Mouse (Mus musculus) urinary bladder, postnatal 10 days (tissue): ENCODE results near the gene Zfp185.
A peak's percentile ranks its signal among the peaks of the same experiment; 100 is the strongest.

Experiments used
- DNase-seq: peaks from one replicate; pipeline ENCODE4 v3.0.0; 2022; ENCODE audit warnings: low spot score

Gene Zfp185

DNA sequence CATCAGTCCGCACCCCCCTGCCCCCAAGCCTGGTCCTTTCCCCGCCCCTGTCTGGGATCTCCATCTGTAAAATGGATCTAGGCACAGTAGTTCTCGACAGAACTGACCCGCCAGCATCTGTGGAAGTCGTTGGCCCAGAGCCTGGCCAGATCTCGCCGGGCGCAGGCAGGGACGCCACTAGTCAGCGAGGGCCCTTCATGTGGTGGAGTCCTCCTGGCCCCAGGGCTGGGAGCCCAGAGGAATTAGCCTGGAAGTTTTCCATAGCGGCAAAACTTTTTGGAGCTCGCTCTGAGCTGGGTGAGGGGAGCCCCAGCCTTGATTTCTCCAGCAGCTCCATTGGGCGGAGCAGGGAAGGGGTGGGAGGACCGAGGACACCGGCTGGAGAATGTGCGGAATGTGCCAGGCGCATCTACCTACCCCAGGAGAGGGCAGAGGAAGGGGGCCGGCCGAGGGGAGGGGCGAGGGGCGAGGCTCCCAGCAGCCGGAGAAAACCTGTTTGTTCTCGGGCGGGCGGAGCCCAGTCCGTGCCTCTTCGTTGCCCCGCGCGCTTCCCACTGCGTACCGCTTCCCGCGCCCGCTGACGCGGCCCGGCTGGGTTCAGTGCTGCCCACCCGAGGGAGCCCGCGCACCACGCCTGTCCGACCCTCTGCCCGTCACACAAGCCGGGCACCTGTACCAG, at the start of gene Zfp185:
Gene Zfp185, plus strand, starts transcription at position 499 of the 679 bp plus-strand sequence.
- DNase-seq: no peak

DNA sequence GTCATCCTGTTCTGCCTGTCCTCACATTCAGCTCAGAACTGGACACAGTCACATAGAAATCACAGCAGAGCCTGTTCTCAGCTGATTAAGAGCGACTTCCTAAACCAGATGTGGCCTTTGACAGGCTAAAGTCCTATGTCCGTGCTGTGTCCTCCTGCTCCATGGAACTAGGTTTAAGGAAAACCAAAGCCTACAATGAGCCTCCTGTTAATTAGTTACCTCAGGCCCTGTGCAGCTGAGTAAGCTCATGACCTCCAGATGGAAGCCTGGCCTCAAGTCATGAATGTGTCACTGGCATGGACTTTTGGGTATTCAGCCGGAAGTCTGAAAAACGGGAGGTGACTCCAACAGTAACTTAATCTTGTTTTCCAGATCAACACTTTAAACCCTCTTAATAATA, 33.7 kb upstream of the Zfp185 start:
- no peak for DNase-seq

DNA sequence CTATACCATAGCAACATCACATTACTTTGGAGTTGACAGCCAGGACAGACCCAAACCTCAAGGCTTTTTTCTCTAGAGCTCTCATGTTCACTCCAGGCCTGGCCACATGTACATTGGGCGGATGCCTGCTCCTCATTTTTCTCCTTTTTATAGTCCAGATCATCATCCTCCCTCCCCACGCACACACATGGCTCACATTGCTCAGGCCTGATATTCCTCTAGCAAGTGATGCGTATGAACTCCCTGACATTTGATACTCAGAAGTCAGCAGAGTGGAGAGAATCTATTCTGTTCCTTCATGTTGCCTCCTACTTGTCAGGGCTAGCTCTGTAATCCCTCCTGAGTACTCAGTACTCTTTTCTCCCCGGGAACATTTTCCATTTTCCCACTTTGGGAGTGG, 30.7 kb upstream of the Zfp185 start:
- DNase-seq: no peak

DNA sequence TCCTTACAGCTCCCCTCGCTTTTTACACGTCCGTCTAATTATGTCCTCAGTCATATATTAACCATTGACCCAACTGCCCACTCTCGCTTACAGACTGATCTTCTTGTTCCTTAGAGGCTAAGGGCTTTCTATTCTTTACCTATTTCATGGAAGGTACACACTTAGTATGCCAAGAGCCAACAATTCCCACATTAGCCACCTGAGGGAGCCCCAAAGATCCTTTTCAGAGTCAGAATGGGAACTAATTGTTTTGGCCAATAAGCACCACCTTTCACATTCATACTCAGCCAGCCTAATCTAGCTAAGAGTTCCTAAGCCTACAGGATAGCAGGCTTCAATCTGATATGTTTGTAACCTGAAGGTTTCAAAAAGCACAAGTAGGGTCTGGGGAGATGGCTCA, 26.7 kb upstream of the Zfp185 start:
- DNase-seq: no peak

DNA sequence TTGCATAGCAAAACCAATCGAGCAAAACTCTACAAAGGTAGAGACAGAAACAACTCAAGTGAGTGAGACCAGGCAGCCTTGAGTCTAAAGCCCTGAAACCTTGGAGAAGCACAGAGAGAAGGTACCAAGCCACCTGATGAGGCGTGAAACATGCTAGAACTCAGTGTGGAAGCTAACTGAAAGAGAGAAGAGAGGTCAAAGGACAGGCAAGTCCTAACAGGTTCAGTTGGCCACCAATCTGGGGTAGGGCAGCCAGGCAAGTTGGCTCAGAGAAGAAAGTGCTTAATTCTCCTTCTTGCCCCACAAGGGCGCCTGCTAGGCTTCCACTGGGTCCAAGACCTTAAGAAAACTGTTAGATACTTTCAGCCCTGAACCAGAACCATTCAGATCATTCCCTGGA, 25.6 kb upstream of the Zfp185 start:
- no peak for DNase-seq

DNA sequence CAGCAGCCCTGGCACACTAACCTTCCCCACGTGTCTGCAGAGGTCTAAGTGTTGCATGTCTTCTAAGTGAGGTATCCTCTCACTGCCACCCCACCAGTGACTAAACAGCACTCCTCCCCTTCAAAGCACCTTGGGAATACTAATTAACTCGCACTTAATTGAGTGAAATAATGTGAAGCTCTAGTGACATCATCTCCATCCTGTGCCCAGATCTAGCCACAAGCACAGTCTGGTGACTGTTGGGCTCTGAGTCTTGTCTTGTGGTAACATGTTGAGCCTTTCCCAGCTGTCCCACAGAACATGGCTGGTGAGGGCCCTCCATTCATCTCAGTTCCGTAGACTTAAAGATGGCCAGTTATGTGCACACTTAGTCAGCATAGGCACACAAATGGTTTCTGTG, 24.4 kb upstream of the Zfp185 start:
- DNase-seq: no peak

DNA sequence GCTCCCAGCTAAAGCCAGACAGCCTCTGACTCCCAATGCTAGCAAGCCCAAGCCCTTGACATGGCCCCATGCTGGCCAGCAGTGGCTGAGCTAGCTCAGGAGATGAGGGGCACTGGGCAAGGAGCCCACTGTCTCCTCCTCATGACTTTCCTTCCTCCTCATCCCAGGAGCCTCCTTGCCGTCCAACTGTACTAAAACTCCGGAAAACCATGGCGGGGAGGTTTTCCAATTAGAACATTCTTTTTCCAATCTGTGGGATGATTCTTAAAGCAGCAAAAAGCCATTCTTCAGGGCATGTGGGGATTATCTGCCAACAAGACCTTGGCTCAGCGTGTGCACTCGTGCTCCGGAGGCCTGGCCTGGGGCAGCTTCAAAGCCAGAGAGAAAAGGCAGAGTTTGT, 4.3 kb upstream of the Zfp185 start:
- DNase-seq: no peak

DNA sequence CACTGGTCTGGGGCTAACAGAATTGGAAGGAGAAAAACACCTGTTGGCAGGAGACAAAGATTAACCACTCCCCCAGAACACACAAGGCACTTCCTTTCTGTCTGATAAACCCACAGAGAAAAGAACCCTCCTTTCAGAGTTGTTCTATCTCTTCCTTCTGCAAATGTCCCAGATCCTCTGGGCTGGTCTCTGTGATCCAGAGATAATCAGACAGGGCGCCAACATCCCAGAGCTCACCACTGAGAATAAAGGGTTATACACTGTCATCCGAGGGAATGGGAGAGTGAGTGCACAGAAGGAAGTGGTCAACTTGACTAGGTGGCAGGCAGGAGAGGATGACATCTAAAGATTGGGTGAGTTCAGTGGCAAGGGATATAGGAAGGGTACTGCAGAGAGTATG, 1.5 kb upstream of the Zfp185 start:
- no peak for DNase-seq

DNA sequence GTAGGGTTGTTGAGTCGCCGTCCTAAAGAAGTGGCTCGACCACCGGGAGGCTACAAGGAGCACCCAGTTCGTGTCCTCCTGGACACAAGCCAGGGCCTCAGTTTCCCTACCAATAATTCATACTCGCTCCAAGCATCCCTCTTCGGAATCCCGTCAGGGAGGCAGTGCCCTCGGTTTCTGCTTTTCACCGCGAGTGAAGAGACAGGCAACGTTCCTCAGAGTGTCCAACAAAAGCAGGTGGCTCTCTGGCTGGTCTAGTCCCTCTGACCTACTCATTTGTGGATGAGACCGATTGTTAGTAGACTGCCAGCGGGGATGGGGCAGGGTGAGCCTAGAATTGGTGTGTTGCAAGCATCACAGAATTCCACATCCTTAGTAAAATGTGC, 374 bp downstream of the Zfp185 start:
- DNase-seq: no peak

DNA sequence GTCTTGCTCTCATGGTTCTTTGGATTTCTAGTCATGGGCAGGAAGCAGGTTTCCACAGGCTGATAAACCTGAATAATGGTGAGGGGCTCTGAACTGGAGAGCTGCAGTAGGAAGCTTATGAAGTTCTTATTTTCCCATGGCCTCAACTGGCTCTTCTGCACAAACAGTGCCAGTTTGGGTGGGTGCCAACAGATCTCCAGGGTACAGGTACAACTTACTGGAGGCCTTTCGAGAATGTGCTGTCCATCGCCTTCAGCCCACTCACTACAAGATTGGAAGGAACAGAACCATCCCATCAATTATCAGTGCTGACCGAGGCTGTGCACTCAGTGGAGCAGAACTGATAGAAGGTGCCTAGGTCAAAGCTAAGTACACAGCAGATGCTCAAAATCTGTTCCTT, 1.3 kb downstream of the Zfp185 start:
- no peak for DNase-seq

DNA sequence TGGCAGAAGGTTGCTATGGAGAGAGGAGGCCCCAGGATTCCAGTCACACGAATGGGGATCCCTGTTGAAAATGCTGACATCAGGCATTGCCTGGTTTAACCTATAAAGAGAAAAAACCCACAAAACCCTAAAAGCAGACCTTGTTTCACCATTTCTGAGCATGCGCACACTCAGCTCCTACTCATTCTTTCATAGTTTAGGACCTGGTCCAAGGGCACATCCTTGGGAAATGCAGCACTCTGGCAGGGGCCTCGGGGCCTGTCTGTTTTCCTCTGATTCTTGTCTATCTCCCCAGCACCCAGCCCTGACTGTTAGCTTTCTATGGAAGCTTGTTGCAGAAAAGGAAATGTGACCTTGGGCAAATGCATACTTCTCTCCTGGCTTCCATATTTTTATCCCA, 3.4 kb downstream of the Zfp185 start:
- no peak for DNase-seq

DNA sequence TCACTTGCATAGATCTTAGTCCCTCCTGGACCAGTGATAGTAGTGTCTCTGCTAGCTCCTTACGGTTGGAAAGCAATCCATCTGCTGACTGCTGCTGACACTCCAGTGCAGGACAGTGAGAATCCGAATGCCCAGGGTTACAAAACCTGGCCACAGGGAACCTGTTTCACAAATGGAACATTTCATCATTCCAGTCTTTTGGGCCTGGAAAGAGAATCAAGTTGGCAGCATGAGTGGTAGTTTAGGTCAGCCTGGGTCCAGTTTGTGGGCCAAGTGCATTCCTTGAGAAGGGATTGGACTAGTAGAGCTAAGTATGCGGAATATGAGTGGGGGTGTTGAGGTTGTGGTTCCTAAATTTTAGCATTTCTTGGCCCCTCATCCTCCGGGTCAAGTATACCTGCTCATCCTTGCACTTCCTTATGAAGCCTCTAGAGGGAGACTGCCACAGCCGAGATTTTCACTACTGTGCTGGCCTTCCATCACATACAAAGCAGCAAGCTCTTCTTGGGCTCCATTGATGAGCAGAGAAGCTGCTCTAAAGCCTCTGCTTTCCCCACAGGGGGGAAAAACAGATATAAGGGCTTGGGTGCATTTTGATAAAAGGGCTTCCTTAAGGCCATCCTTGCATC, 5.3 kb downstream of the Zfp185 start:
- DNase-seq: no peak

DNA sequence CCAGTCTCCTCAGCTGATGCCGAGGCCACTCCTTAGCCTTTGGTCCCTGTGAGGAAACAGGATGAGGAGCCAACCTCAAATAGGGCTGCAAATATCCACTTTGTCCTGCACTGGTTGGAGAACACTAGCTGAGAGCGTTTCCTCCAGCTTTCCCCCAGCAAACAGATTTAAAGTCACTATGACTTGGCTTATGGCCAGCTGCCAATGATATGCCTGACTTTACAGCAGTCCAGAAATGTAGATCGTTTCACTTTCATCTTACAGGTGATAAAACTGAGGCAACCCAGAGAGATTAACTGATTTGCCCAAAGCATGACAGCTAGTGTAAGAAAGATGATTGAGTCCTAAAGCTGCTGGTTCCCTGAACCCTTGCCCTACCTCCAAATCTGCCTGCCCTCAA, 8.4 kb downstream of the Zfp185 start:
- DNase-seq: no peak

DNA sequence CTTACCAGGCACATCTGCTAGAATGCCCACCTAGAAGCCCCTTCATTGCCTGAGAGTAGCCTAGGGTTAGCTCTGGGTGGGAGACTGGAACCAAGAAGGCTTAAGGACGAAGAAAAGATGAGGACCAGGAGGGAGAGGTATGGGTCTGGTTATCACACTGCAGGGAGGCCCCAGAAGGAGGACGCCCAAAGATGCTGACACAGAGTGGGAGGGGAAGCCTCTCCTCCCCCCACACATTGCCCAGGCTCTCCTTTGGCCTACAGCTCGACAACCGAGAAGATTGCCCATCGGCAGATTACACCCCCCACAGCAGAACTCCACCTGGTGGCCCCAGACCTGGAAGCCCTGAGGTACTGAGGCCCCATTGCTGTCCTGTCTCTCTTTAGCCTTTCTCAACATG, 16.0 kb downstream of the Zfp185 start:
- no peak for DNase-seq

DNA sequence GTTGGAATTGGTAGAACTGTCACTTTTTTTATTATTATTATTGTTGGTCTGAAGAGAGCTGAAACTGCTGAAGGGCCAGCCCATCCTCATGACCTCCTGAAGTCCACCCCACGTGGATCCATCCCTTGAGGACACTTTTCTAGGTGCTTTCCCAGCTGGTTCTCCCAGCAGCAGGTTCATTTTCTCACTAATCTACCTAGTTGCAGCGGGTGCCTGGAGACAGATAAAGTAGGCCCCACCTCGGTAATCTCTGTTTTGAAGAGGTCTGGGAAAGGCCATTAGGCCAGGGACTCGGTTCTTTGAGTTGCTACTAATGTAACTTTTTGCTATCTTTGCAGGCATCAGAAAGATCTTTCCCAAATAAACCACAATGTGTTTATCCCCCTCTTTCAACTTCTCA, 18.5 kb downstream of the Zfp185 start:
- no peak for DNase-seq

DNA sequence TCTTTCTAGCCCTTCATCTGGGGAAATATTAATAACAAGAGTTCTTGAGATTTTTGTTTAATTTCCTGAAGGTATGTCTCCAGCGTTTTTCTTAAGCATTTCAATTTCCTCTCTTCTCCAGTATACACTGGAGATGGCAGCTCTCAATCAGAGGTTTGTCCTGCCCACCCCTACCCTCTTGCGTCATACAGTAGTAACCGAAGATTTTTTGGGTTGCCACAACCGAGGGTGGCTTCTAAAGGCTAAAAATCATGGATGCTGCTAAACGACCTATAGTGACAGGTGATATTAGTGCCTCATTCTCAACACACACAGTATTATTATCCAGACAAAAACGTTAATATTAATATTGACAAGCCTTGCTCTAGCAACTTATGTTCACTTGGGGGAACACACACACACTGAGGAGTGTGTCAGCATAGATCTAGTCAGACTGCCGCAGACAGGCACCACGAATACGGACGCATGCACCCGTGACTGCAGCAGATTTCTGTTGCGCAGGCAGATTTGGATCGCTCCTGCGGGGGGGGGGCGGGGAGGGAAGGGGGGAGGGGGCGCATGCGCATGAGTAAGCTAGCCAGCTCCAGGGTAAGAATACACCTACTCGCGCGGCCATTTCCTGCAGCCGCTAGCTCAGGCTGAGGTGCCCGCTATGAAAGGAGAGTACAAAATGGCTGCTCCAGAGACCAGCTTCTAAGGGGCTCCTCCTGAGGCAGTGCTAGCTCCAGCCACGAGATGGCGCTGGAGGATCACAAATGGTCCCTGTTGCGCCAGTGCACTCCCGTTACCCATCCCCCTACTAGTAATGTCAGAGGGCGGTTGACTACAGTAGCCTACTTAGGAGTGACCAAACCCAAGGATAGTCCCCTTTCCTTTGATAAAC, 20.7 kb downstream of the Zfp185 start:
- peak; percentile 57 for DNase-seq

DNA sequence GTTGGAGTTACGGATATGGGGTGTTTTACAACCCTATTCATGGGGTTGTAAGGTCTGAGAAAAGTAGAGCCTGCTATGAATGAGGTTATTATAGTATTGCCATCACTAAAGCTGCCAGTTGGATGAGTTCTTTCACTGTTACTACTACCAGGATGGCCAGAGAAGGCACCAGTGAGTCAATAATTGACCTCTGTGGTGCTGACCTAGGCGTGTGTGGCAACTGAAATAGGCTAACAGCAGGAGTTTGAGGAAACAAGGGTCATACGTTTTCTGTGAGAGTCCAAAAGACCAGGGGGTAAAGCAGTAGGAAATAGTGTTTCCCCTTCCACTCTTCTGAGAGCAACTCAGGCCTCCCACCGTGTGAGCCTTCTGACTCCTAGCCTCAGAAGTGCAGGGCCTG, 25.7 kb downstream of the Zfp185 start:
- no peak for DNase-seq

DNA sequence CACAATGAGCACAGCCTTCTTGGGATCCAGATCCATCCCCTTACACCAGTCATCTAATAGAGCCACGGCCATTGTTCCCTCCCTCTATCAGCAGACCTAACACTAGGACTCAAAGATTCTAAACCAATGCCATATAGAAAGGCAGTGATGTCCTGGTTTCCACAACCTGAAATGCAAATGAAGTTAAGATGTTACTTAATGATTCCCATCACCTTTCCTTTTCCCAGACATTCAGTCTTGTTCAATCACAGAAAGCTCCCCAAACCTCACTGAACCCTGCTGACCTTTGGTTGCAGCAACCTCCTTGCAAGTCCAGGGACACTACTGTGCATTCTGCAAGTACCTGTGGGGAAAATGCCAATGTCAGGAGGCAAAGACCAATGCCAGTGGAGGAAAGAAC, 49.9 kb downstream of the Zfp185 start, which contains the start of gene Pnma5:
Gene Pnma5, minus strand, starts transcription at position 101 of the 400 bp plus-strand sequence.
- no peak for DNase-seq

DNA sequence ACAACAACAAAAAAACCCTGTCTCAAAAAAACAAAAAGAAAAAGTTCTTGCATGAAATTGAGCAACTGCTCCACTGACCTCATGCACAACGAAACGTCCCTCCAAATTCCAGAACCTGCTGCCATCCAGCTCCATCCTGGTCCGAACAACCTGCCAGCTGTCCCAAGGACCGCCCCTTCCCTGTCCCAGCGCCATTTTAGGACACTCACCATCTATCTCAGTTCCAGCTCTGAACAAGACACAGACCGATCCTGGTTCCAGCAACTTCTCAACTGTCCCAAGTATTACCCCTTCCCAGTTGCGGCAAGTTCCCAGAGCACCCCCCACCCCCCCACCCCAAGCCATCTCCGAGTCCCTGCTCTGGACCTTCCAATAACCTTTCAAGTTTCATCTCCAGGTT, 51.7 kb downstream of the Zfp185 start:
- no peak for DNase-seq

DNA sequence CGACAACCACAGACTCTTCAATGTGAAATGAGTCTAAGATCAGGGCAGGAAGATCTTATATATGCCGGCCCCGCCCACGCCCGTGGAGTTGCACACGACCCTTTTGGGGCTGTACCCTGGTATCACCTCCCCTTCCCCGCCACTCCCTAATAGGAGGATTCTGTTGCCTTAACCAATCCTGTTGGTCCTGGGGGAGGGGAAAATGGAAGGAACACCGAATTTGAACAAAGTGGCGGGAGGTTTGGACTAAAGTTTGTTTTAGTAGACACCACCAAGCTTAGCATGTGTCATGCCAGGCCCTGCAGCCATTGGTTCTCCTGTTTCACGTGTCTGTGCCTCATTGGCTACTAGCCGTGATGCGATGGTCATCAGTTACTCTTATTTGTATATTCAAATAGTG, 52.5 kb downstream of the Zfp185 start:
- no peak for DNase-seq

DNA sequence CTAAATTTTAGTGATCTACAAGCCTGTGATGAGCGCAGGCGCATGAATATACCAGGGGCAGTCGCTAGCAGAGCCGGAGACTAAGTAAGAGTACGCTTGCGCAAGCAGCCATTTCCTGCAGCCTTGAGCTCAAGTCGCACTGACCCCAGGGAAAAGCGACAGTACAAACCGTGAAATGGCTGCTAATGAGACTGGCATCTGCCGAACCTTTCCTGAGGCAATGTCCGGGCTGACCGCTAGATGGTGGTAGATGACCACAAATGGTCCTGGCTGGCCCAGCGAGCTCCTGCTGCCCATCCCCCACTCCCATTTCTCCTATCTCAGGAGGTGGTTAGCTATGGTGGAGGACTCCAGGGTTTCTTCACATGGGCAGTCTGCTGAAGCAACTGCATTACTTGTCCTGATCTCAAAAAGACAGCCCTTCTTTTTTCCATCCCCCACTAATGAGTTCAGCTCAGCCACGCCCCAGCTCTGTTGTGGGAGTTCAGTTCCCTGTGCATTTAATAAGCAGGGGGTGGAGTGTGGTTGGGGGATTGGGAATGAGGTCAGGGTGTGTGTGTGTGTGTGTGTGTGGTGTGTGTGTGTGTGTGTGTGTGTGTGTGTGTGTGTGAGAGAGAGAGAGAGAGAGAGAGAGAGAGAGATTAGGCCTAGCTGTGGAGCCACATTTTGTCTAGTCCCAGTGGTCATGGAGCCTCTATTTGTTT, 66.9 kb downstream of the Zfp185 start:
- DNase-seq: peak; percentile 66

DNA sequence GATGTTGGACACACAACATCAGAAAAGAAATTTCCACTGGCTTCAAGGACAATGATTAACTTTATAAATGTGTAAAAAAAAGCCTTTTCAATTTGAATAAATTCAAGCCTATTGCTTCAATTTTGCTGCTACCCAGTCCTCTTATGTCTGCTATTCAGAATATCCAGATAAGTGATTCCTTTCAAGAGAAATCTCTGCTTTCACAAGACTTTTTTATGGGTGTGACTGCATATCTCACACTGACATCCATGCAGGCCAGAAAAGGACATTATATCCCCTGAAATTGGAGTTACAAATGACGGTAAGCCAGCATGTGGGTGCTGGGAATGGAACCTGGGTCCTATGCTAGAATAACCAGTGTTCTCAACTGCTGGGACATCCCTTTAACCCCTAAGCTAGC, 74.4 kb downstream of the Zfp185 start:
- DNase-seq: no peak

DNA sequence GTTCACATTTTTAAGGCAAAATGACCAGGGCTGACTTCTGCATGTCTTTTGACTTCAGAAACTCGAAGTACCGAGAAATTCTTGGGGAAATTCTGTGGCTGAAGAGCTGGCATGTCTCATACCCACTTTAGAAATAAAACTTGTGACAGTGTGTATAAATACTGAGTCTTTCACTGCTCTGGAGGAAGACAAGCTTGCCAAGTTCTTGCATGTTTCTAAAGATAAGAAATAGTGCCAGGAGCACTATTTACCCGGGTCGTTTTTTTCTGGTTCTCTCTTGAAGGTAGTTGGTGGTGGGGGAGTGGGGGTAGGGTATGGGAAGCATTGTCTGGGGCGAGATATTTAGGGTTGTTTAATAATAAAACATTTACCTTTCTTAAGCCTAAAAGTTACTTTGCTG, 75.2 kb downstream of the Zfp185 start:
- no peak for DNase-seq
